Mouse (Mus musculus) ovary, postnatal 14 days (tissue): ENCODE measurements around the gene Nipbl.

Experiments used
- DNase-seq: peaks from one replicate; pipeline ENCODE4 v3.0.0; 2022; ENCODE audit warnings: low spot score

Gene Nipbl

DNA sequence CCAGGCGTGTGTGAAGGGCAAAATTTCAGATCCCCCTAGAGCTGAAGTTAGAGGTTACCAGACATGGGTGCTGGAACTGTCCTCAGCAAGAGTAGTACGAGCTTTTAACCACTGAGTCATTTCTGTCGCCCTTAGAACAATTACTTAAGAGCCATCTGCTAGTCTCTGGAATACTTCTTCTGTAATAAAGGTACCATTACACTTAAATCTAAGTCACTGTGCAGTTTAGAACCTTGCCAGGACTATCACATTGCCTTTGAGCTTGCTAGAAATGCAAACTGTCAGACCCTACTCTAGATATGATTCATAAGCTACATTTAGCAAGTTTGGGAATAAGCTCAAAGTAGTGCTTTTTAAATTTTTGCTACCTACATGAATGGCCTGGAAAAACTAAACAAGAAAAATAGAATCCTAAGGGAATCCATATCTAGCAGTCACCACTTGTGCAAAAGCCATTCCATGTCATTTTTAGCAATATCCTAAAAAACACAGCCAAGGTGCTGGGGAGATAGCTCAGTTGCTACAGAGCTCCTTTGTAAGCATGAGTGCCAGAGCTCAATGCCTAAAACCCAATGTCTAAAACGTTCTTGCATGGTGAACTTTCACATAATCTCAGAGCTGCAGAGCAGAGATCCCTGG lies 27.6 kb downstream of the Nipbl start:
- no peak for DNase-seq

DNA sequence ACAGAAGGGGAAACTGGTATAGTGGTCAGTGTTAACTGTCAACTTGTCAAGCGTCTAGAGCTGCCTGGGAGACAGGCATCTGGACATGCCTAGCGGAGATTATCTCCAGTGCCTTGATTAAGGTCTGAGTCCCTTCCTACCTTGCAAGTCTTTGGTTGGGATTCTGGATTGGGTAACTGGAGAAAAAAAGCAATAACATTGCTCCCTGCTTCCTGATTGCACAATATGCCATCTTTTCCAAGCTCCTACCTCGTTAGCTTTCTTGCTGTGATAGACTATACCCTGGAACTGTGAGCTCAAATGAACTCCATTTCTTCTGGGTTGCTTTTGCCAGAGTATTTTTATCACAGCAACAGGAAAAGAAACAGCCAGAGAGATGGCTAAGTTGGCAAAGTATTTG lies 30.9 kb downstream of the Nipbl start:
- no peak for DNase-seq

- DNase-seq: no peak
These were observed 32.4 kb downstream of the Nipbl start for GRCm38 (mm10) chr15:8411873-8412272.

DNA sequence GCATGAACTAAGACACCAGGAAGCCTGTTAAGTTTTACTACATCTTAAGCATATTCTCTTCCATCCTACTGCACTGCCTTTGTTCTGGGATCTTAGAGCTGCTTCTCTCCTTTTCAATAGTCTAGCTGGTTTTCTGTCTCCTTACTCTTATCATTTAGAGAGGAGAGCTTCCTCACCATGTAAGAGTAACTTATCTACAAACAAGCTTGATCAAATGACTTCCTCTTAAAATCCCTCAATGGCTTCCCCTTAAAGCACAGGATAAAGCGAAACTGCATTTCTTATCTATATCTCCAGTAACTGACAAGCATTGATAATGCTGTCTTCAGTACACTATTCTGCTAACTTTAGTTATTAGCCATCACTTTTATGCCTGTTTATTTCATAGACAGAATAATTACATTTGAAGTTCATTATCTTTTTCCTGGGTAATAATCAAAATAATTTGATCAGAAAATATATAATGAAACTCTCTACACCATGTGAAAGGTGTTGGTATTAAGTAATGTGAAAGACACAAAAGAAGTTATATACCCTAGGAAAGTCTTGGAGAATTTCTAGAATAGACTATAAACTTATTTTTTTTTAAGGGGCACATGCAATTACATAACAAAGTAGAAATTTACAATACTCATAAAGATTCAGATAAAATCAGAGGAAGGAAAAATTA lies 33.0 kb downstream of the Nipbl start:
- no peak for DNase-seq

GRCm38 (mm10) chr15:8407082-8407481 lies 37.2 kb downstream of the Nipbl start:
- no peak for DNase-seq

DNA sequence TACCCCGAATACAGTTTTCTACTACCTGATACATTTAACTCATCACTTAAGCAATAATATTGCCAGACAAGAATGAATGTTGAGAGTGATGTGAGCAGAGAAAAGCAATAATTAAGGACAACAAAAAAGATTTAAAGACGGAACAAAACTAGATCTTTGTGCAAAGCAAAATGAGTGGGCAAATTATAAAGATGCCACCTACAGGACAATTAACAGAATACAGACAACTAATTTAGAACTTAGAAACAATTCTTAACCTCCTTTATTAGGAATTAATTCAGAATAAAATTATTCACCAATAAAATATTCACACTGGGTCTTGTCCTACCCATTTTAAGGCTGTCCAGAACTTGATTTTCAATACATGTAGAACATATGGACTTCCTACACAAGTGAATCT lies 38.0 kb downstream of the Nipbl start:
- DNase-seq: no peak

GRCm38 (mm10) chr15:8402591-8402990 lies 41.7 kb downstream of the Nipbl start:
- no peak for DNase-seq

GRCm38 (mm10) chr15:8401536-8401935 lies 42.7 kb downstream of the Nipbl start:
- DNase-seq: no peak

DNA sequence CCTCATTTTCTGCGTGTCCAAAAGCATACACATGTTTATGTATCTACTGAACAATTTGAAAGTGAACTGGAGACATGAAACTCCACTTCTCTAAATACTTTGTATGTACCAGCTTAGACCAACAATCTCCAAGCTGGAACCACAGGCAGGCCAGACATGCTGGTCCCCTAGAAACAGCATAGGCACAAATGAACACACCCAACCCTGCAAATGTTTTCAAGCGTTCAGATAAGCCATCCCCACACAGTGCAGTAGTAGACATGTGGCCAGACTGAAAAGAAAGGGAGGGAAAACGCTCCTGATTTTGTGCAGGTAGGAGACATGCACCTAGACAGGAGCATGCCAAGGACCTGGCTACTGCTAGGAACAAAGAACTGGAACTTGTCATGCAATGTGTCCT lies 52.5 kb downstream of the Nipbl start:
- no peak for DNase-seq

DNA sequence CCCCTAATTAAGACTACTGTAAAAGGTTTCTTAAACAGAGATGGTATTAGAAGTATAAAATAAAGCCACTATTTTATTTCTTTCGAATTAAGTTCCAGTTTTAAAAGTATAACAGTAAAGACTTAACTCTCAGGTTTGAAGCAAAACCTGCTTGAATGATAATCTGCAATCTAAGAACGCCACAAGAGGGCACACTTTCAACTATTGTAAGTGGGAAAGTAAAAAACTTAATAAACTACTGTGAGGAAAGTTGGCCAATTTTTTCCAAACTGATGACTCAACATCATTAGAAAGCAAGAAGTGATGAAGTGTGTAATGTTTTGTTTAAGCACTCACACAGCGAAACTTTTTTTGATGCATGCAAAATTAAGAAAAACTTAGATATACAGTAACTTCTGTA lies 62.0 kb downstream of the Nipbl start:
- DNase-seq: peak; percentile 27

DNA sequence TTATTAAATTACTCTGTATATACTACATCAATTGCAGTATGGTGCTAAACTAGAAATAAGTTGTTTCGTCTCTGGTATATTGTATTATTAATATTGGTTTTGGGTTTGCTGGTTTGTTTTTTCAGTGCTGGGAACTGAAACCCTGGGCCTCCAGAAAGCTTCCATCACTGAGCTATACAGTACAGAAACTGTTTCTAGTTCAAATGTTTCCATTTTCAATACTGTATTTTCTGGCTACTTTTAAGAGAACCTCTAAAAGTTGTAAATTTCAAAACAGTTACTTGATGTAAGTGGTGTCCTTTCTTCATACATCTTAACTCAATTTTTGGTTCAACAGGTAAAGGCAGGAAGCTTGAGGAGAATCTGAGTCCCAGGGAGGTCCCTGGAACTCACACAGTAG lies 68.6 kb downstream of the Nipbl start:
- DNase-seq: no peak

- DNase-seq: no peak
These were observed 69.5 kb downstream of the Nipbl start for GRCm38 (mm10) chr15:8374724-8375123.

- no peak for DNase-seq
These were observed 97.0 kb downstream of the Nipbl start for GRCm38 (mm10) chr15:8347104-8347773.

GRCm38 (mm10) chr15:8340596-8340995 lies 103.7 kb downstream of the Nipbl start:
- DNase-seq: no peak

- no peak for DNase-seq
These were observed 112.7 kb downstream of the Nipbl start for GRCm38 (mm10) chr15:8331547-8331946.

- DNase-seq: no peak
These were observed 118.6 kb downstream of the Nipbl start for GRCm38 (mm10) chr15:8325629-8326028.

DNA sequence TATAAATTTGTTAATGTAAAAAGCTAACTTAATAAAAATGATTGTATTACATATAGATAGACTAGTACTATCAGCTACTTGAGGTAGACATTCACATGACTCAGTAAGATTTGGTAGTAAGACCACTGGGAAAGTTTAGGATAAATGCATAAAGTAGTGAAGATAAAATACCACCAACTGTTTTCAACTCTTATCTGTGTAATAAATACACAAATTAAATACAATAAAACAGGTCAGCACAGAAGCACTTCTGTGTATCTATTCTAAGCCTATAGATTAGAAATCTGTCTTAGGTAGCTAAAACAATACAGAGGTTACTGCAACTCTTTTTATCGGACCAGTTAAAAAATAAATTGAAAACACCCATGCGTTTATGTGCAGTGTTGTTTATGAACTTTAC lies 119.4 kb downstream of the Nipbl start:
- no peak for DNase-seq

- no peak for DNase-seq
These were observed 120.2 kb downstream of the Nipbl start for GRCm38 (mm10) chr15:8324061-8324460.

DNA sequence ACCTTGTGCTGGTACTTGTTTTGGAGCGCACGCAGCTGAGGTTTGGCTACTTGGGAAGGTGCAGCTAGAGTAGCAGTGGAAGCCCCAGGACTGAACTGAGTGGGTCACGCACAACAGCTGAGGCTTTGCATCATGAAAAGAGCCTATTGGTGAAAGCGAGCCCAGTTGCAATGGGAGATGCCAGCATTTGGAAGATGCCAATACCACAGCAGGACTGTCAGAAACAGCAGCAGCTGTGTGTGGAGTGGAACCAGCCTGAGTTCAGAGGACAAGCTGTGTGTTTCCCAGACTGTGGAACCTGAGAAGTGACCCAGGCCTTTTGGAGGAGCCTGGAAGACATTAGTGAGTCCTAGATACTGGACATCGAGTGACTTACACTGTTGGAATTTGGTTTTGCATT lies 122.8 kb downstream of the Nipbl start:
- DNase-seq: no peak

GRCm38 (mm10) chr15:8319191-8319590 lies 125.1 kb downstream of the Nipbl start:
- no peak for DNase-seq

- no peak for DNase-seq
These were observed 126.9 kb downstream of the Nipbl start for GRCm38 (mm10) chr15:8317381-8317780.

DNA sequence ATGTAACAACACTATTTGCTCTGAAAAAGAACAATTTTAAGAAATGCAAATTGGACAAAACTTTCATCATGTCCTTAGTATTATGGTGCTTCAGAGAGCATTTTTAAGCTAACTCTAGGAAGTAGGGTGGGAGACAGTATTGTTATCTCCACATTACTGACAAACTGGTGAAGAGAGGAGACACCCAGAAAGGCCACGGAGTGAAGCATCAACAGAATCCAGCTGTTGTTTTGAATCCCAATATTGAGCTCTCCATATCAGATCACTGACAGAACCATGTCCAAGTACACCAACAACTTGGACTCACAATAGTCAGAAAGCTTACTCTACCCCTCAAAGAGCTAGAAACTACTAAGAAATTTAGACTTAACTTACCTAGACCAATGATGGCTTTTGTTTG lies 138.8 kb downstream of the Nipbl start:
- DNase-seq: no peak

- no peak for DNase-seq
These were observed 141.3 kb downstream of the Nipbl start for GRCm38 (mm10) chr15:8302944-8303343.

- DNase-seq: no peak
These were observed 150.1 kb downstream of the Nipbl start for GRCm38 (mm10) chr15:8294150-8294549.
